Comparison of ENCODE assay signal across 27 mouse cellular contexts in the genomic region with DNA sequence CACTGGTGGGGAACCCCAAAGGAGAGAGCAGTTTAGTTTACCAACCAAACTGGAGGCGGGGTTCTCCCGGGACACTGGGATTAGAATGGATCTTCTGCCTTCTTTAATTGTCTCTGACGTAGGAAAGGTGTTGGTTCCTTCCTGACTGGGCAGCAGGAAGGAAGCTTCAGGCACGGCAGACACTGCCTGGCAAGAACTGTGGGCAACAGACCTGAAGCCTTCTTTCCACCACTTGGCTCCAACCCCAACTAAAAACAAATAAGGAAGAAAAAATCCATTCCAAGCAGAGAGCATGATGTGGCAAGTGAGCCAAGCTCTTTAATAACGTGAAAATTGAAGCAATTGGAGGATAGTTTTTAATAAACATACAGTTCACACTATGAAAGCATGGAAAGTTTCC.
A peak's percentile ranks its signal among the peaks of the same experiment; 100 is the strongest.
DNase-seq lines count a peak whose midpoint lies in the region; ATAC-seq and TF ChIP-seq lines count a peak whose summit lies in the region.
"Had no signal": no experiment of that assay in that cellular context is flagged by ENCODE, and none has a peak within 500 bp of the region (broad histone marks: within the 10 kb centered on the region; RNA-seq: fewer than 3 reads in every experiment).

No protein-coding gene starts in this region.

- H3K27me3 ChIP-seq in kidney, adult 2 months (replicated peaks; ENCODE audit: control insufficient read depth, insufficient read depth, low read length) = no peaks in the 10 kb centered on the region
- H3K27me3 ChIP-seq in lung, postnatal 0 days (replicated peaks; ENCODE audit: insufficient read depth, low read length) = no peaks in the 10 kb centered on the region
- H3K27me3 ChIP-seq in embryonic facial prominence, embryonic 14.5 days (replicated peaks; ENCODE audit: control insufficient read depth, insufficient read depth, low read length) = no peaks in the 10 kb centered on the region
- H3K27me3 ChIP-seq: embryonic facial prominence, embryonic 12.5 days; limb, embryonic 15.5 days; liver, embryonic 15.5 days; lung, embryonic 15.5 days had no signal

- no peaks in the 10 kb centered on the region for H3K9me3 ChIP-seq in lung, postnatal 0 days (ENCODE audit: low read length)
- H3K9me3 ChIP-seq in embryonic facial prominence, embryonic 14.5 days (ENCODE audit: control insufficient read depth, low read length) = no peaks in the 10 kb centered on the region
- H3K9me3 ChIP-seq: embryonic facial prominence, embryonic 12.5 days; limb, embryonic 15.5 days; liver, embryonic 15.5 days; lung, embryonic 15.5 days had no signal

- no peak for TF ChIP-seq CTCF in kidney, adult 2 months (conservative IDR thresholded peaks at IDR 0.05; ENCODE audit: insufficient read depth, insufficient read length, low read depth, low read length)
- no peak for TF ChIP-seq CTCF in lung, adult 2 months (IDR thresholded peaks at IDR 0.05; ENCODE audit: insufficient read depth, low read length)
- no peak for TF ChIP-seq CTCF in lung, postnatal 0 days (IDR thresholded peaks at IDR 0.05)

- no peak overlapping the region for H3K4me2 ChIP-seq in lung, postnatal 0 days (replicated peaks; ENCODE audit: low read depth, low read length)
- no peak overlapping the region for H3K4me2 ChIP-seq in embryonic facial prominence, embryonic 14.5 days (ENCODE audit: low read depth, low read length)
- H3K4me2 ChIP-seq: embryonic facial prominence, embryonic 12.5 days; limb, embryonic 15.5 days; liver, embryonic 15.5 days; lung, embryonic 15.5 days; midbrain, embryonic 11.5 days had no signal

- DNase-seq in kidney, adult 2 months = peak; percentile 36
- no peak for DNase-seq in kidney, postnatal 10 days
- DNase-seq in lung, adult 2 months = peak; percentile 17
- DNase-seq in lung, postnatal 0 days (ENCODE audit: low spot score) = no peak
- DNase-seq in embryonic facial prominence, embryonic 14.5 days (ENCODE audit: low spot score) = peak; percentile 79
- peak; percentile 23 for DNase-seq in lung, postnatal 36 days
- no peak for DNase-seq in thymus, postnatal 0 days (ENCODE audit: low spot score)
- DNase-seq in thymus, postnatal 14 days = no peak
- DNase-seq: adrenal gland, adult 8-10 months; cerebellum, adult 2 months; cerebellum, postnatal 36 days; gastrocnemius, adult 2 months; heart, postnatal 14 days; layer of hippocampus, postnatal 36 days; left cerebral cortex, postnatal 4 days; thymus, adult 2 months had no signal

- H3K4me3 ChIP-seq in kidney, adult 2 months (ENCODE audit: insufficient read depth, low read depth, low read length) = no peak overlapping the region
- no peak overlapping the region for H3K4me3 ChIP-seq in lung, adult 2 months (replicated peaks; ENCODE audit: extremely low read depth, low read depth, low read length)
- no peak overlapping the region for H3K4me3 ChIP-seq in lung, postnatal 0 days (ENCODE audit: low read depth, low read length)
- no peak overlapping the region for H3K4me3 ChIP-seq in embryonic facial prominence, embryonic 14.5 days (ENCODE audit: low read depth, low read length)
- H3K4me3 ChIP-seq: embryonic facial prominence, embryonic 12.5 days; erythroblast, embryonic 14.5 days; gastrocnemius, adult 2 months; limb, embryonic 15.5 days; liver, embryonic 15.5 days; lung, embryonic 15.5 days had no signal

- no peak for TF ChIP-seq EP300 in lung, postnatal 0 days (IDR thresholded peaks at IDR 0.05)

- H3K9ac ChIP-seq in lung, postnatal 0 days (replicated peaks; ENCODE audit: low read depth) = no peak overlapping the region
- H3K9ac ChIP-seq in embryonic facial prominence, embryonic 14.5 days (ENCODE audit: low read depth, low read length) = no peak overlapping the region
- H3K9ac ChIP-seq: embryonic facial prominence, embryonic 12.5 days; limb, embryonic 15.5 days; liver, embryonic 15.5 days; lung, embryonic 15.5 days had no signal

- no peak overlapping the region for H3K27ac ChIP-seq in kidney, adult 2 months (ENCODE audit: insufficient read depth, low read depth, low read length)
- no peak overlapping the region for H3K27ac ChIP-seq in lung, postnatal 0 days (ENCODE audit: low read length)
- H3K27ac ChIP-seq in embryonic facial prominence, embryonic 14.5 days (replicated peaks; ENCODE audit: low read depth, low read length) = no peak overlapping the region
- H3K27ac ChIP-seq: embryonic facial prominence, embryonic 12.5 days; gastrocnemius, adult 2 months; limb, embryonic 15.5 days; liver, embryonic 15.5 days; lung, embryonic 15.5 days had no signal

- 60% methylated on average over 5 of the region's 5 CpGs for WGBS in kidney, adult 2 months
- WGBS in lung, adult 2 months = 21% methylated on average over 5 of the region's 5 CpGs
- 24% methylated on average over 5 of the region's 5 CpGs for WGBS in lung, postnatal 0 days
- 54% methylated on average over 5 of the region's 5 CpGs for WGBS in embryonic facial prominence, embryonic 14.5 days

- H3K4me1 ChIP-seq in kidney, adult 2 months (ENCODE audit: control insufficient read depth, insufficient read depth, low read length) = no peaks in the 10 kb centered on the region
- no peaks in the 10 kb centered on the region for H3K4me1 ChIP-seq in lung, adult 2 months (ENCODE audit: control insufficient read depth, insufficient read depth, low read length)
- no peaks in the 10 kb centered on the region for H3K4me1 ChIP-seq in lung, postnatal 0 days (ENCODE audit: insufficient read depth, low read depth, low read length)
- H3K4me1 ChIP-seq in embryonic facial prominence, embryonic 14.5 days (ENCODE audit: control insufficient read depth, insufficient read depth, low read length) = peaks cover 20% of the 10 kb centered on the region; the same call in 1 of the 2 replicates
- H3K4me1 ChIP-seq: liver, embryonic 15.5 days had no signal

- no peak for ATAC-seq in lung, postnatal 0 days
- ATAC-seq in embryonic facial prominence, embryonic 14.5 days (ENCODE audit: low read depth) = no peak
- ATAC-seq: activated CD4-positive, CD25-positive, alpha-beta regulatory T cell, adult 4 months; CD4-positive, CD25-positive, alpha-beta regulatory T cell, adult 4 months; forebrain, embryonic 16.5 days; hindbrain, embryonic 16.5 days; midbrain, embryonic 16.5 days had no signal

- no peak for TF ChIP-seq POLR2A in kidney, adult 2 months (IDR thresholded peaks at IDR 0.05; ENCODE audit: low read depth, low read length)
- TF ChIP-seq POLR2A in lung, adult 2 months (IDR thresholded peaks at IDR 0.05; ENCODE audit: borderline replicate concordance, extremely low read depth, low read depth, low read length) = no peak

- H3K36me3 ChIP-seq in kidney, adult 2 months (ENCODE audit: control insufficient read depth, insufficient read depth, low read length) = no peaks in the 10 kb centered on the region
- H3K36me3 ChIP-seq in lung, postnatal 0 days (ENCODE audit: insufficient read depth, low read length) = no peaks in the 10 kb centered on the region
- H3K36me3 ChIP-seq in embryonic facial prominence, embryonic 14.5 days (ENCODE audit: control insufficient read depth, insufficient read depth, low read length) = no peaks in the 10 kb centered on the region
- H3K36me3 ChIP-seq: embryonic facial prominence, embryonic 12.5 days; limb, embryonic 15.5 days; liver, embryonic 15.5 days; lung, embryonic 15.5 days had no signal

Comparison
In these comparisons a context has a peak if more than half of its experiments do, and no peak if none do; other contexts are left out.
1. DNase-seq: peak in kidney, adult 2 months (single experiment), lung, adult 2 months (single experiment), embryonic facial prominence, embryonic 14.5 days (single experiment) and lung, postnatal 36 days (single experiment); none in kidney, postnatal 10 days (single experiment), lung, postnatal 0 days (single experiment), thymus, postnatal 0 days (single experiment) and thymus, postnatal 14 days (single experiment).